Mouse (Mus musculus) stomach, embryonic 16.5 days (tissue): ENCODE data around the gene Adgrg2. TPM values are rescaled to one million over a fixed set of nuclear protein-coding genes. Genes with fewer than 3 reads are reported as not detected.

ENCODE experiments used
- polyA plus RNA-seq: library from polyadenylated mRNA; unstranded; fragments of >200 nt; fragmentation: Nextera tagmentation; extraction: Ambion mirVana; gene quantifications from 2 replicates; pipeline ENCODE4 v1.2.1, GENCODE M21; 2015

Adgrg2 gene
- polyA plus RNA-seq, 1 experiment from 2014 or later, result 5.2 TPM

Other genes starting within 250 kb of the Adgrg2 start
- gene Phka2, start 111.5 kb downstream of the Adgrg2 start, polyA plus RNA-seq, result 15.4 and 16.3 TPM in 2 replicates